Mouse (Mus musculus): ENCODE data around the gene Uhrf1bp1l. TPM values are rescaled to one million over a fixed set of nuclear protein-coding genes. Genes with fewer than 3 reads are reported as not detected.

Gene Uhrf1bp1l
- polyA plus RNA-seq, 1 experiment from 2014 or later = 32.3 TPM

DNA sequence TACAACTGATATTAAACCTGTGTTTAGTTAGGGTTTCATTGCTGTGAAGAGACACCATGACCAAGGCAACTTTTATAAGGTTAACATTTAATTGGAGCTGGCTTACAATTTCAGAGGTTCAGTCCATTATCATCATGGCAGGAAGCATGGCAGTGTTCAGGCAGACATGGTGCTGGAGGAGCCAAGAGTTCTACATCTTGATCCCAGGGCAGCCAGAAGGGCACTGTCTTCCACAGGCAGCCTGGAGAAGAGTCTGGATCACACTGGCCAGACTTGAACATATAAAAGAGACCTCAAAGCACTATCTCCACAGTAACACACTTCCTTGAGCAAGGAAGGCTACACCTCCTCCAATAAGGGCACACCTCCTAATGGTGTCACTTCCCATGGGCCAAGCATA is 24.5 kb upstream of the Uhrf1bp1l start:
- DNase-seq (ENCODE audit: low spot score) (no peak), ATAC-seq (ENCODE audit: insufficient number of reproducible peaks, low FRiP score, low TSS enrichment, low read depth) (no peak)
- no peaks in the 10 kb centered on the region for H3K4me1 ChIP-seq (ENCODE audit: control insufficient read depth, insufficient read depth, low read length)
- H3K4me2 ChIP-seq (ENCODE audit: low read depth, severe bottlenecking) = no peak overlapping the region
- no peak overlapping the region for H3K4me3 ChIP-seq (ENCODE audit: low read depth, low read length)
- H3K9me3 ChIP-seq (ENCODE audit: control insufficient read depth, low read length) = no peaks in the 10 kb centered on the region
- no peak overlapping the region for H3K9ac ChIP-seq (ENCODE audit: low read length)
- H3K36me3 ChIP-seq (ENCODE audit: control insufficient read depth, insufficient read depth, low read length) = peaks cover 4% of the 10 kb centered on the region; the same call in 1 of the 2 replicates
- no peaks in the 10 kb centered on the region for H3K27me3 ChIP-seq (ENCODE audit: control insufficient read depth, insufficient read depth, low read length)
- no peak overlapping the region for H3K27ac ChIP-seq (replicated peaks; ENCODE audit: low read depth, low read length)

DNA sequence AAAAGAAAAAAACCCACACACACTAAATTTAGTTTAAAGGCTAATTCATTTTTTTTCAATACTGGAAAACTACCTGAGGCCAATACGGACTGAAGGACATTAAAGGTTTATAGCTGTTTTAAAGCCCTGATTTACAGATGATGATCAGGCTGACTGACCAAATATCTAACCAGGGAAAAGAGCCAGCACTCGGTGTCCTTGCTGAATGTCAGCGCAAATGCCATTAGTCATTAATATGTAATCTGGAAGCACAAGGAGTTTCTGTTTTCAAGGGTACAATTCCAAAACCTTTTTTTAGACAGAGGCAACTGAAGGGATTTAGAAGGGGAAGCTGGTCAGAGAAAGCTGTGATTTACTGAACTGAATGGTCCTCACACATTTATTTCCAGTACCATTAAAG is 24.0 kb upstream of the Uhrf1bp1l start:
- no peaks in the 10 kb centered on the region for H3K4me1 ChIP-seq (ENCODE audit: control insufficient read depth, insufficient read depth, low read length)
- DNase-seq (ENCODE audit: low spot score) (no peak), ATAC-seq (ENCODE audit: insufficient number of reproducible peaks, low FRiP score, low TSS enrichment, low read depth) (no peak)
- no peak overlapping the region for H3K4me3 ChIP-seq (ENCODE audit: low read depth, low read length)
- no peaks in the 10 kb centered on the region for H3K9me3 ChIP-seq (ENCODE audit: control insufficient read depth, low read length)
- H3K36me3 ChIP-seq (ENCODE audit: control insufficient read depth, insufficient read depth, low read length) = peaks cover 4% of the 10 kb centered on the region; the same call in 1 of the 2 replicates
- 95% methylated on average over 3 of the region's 3 CpGs for WGBS
- H3K4me2 ChIP-seq (ENCODE audit: low read depth, severe bottlenecking) = no peak overlapping the region
- H3K27ac ChIP-seq (replicated peaks; ENCODE audit: low read depth, low read length) = no peak overlapping the region
- H3K27me3 ChIP-seq (ENCODE audit: control insufficient read depth, insufficient read depth, low read length) = no peaks in the 10 kb centered on the region
- H3K9ac ChIP-seq (ENCODE audit: low read length) = no peak overlapping the region

DNA sequence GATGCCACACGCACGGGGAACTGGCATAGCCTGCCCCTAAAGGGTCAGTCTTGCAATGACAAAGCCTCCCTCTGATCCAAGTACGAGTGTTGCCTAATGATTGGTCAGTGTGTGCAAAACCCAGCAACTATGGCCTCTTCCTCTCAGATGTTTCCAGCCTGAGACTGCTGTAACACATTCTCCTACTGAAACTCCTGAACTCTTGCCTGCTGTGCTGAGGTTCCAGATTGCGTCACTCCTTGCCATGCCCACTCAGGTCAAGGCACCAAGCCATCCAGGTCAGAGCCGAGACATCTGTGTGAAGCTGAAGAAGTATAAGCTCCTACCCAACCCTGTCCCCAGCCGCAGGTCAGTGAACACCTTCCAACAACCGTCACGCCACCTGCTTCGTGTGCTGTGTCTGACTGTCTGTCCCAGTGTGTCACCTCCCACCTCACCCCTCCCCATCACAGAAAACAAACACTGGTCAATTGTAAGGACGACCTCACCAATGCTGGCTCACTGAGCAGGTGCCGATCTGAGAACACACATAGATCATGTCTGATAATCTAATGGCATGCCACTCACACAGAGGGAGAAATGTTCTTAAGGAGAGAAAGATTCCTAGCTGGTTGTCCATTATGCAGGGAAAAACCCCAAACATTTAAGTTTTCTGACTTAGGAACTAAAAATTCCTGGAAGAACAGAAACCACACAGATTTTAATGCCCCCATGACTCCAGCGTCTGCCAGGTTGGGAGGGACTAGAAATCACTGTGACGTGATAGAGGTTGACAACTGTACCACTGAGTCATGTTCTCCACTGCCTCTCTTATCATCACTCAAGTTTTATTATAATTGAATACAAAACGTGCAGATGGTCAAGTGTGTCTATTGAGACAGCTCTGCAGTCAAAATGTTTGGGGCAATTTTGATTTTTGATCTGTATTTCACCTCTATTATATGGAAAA is 22.3 kb upstream of the Uhrf1bp1l start:
- Histone ChIP-seq H3K27ac (replicated peaks; ENCODE audit: low read depth, low read length) (no peak overlapping the region), H3K4me1 (ENCODE audit: control insufficient read depth, insufficient read depth, low read length) (no peaks in the 10 kb centered on the region), H3K4me3 (ENCODE audit: low read depth, low read length) (no peak overlapping the region), H3K36me3 (ENCODE audit: control insufficient read depth, insufficient read depth, low read length) (peaks cover 4% of the 10 kb centered on the region; the same call in 1 of the 2 replicates), H3K27me3 (ENCODE audit: control insufficient read depth, insufficient read depth, low read length) (no peaks in the 10 kb centered on the region), H3K9me3 (ENCODE audit: control insufficient read depth, low read length) (no peaks in the 10 kb centered on the region), H3K4me2 (ENCODE audit: low read depth, severe bottlenecking) (no peak overlapping the region), H3K9ac (ENCODE audit: low read length) (no peak overlapping the region)
- 91% methylated on average over 14 of the region's 14 CpGs for WGBS
- no peak for DNase-seq (ENCODE audit: low spot score)
- ATAC-seq (ENCODE audit: insufficient number of reproducible peaks, low FRiP score, low TSS enrichment, low read depth) = no peak

DNA sequence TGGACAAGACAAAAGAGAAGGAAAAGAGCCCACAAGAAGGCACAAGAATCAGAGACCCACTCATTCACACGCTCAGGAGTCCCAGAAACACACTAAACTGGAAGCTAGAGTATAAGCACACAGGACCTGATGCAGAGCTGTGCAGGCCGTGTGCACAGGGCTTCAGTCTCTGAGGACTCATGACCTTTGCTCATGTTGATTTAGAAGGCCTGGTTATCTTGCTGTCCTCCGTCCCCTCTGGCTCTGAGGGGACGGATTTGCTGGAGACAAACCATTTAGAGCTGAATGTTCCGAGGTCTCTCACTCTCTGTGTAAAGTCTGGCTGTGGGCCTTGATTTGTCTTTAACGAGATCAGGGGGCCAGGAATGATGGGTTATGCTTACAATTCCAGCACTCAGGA is 14.4 kb upstream of the Uhrf1bp1l start:
- Histone ChIP-seq H3K4me3 (ENCODE audit: low read depth, low read length) (no peak overlapping the region), H3K4me2 (ENCODE audit: low read depth, severe bottlenecking) (no peak overlapping the region; the same call in 1 of the 2 replicates), H3K27me3 (ENCODE audit: control insufficient read depth, insufficient read depth, low read length) (no peaks in the 10 kb centered on the region), H3K9ac (ENCODE audit: low read length) (no peak overlapping the region), H3K36me3 (ENCODE audit: control insufficient read depth, insufficient read depth, low read length) (no peaks in the 10 kb centered on the region), H3K4me1 (ENCODE audit: control insufficient read depth, insufficient read depth, low read length) (no peaks in the 10 kb centered on the region), H3K27ac (replicated peaks; ENCODE audit: low read depth, low read length) (no peak overlapping the region), H3K9me3 (ENCODE audit: control insufficient read depth, low read length) (no peaks in the 10 kb centered on the region)
- DNase-seq (ENCODE audit: low spot score) (no peak), ATAC-seq (ENCODE audit: insufficient number of reproducible peaks, low FRiP score, low TSS enrichment, low read depth) (no peak)
- 89% methylated on average over 6 of the region's 6 CpGs for WGBS

DNA sequence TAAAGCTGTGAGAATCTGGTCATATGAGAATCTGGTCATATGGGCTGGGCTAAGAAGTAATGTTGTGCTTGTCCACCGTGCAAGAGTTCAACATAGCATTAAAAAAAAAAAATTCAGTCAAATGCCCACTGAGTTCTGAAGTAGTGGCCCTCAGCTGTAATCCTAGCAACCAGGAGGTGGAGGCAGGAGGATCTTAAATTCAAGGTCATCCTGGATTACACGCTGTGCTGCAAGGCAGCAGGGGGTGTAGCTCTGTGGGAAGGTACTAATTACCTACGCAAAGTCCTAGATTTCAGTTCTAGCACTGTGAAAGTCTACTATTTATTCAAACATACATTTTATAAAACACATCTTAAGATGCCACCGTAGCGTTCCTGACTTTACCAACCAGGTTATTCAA is 13.4 kb upstream of the Uhrf1bp1l start:
- DNase-seq (ENCODE audit: low spot score) = no peak
- Histone ChIP-seq H3K27me3 (ENCODE audit: control insufficient read depth, insufficient read depth, low read length) (no peaks in the 10 kb centered on the region), H3K27ac (replicated peaks; ENCODE audit: low read depth, low read length) (no peak overlapping the region), H3K4me3 (ENCODE audit: low read depth, low read length) (peak overlapping the region; percentile 67), H3K9me3 (ENCODE audit: control insufficient read depth, low read length) (no peaks in the 10 kb centered on the region), H3K36me3 (ENCODE audit: control insufficient read depth, insufficient read depth, low read length) (no peaks in the 10 kb centered on the region), H3K4me1 (ENCODE audit: control insufficient read depth, insufficient read depth, low read length) (no peaks in the 10 kb centered on the region), H3K4me2 (ENCODE audit: low read depth, severe bottlenecking) (peak overlapping the region; percentile 67), H3K9ac (ENCODE audit: low read length) (peak overlapping the region; percentile 64)
- ATAC-seq (ENCODE audit: insufficient number of reproducible peaks, low FRiP score, low TSS enrichment, low read depth) = no peak
- 15% methylated on average over 5 of the region's 5 CpGs for WGBS

DNA sequence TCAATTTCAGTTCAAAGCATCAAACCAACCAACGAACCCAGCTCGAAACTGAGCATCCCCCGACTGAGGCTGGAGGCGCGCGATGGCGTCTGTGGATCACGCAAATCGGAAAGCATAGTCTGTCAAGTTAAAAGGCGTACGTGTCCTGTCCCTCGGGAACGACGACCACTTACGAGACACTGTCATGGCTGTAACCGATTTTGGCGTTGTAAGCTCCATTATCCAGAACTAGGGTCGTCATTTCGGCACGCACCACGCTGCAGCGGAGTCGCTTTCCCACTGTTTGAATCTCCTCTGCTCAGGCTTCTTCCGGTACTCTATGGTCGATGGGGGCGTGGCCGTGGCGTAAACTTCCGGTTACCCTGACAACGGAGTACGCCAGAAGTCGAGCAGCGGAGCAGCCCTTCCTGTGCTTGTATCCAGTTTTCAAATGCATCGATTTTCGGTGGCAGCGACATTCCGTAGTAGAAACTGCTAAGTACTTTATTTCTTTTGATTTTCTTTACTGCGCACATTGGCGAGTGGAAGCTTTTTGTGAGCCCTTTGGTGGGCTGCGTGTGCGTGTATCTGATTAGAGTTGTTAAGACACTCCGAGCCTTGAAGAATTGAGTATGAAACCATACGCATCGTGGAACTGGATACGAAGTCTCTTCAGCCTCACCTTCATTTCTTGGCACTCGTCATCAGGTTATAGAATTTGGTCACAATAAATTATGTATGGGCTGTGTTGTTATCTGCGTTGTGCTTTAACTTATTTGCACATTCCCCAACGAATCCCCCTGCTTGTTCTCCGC is 12.6 kb upstream of the Uhrf1bp1l start, which contains the start of gene Actr6:
Gene Actr6, minus strand, starts transcription at position 295 of the 794 bp plus-strand sequence.
- Histone ChIP-seq H3K9me3 (ENCODE audit: control insufficient read depth, low read length) (no peaks in the 10 kb centered on the region), H3K27ac (replicated peaks; ENCODE audit: low read depth, low read length) (no peak within 1 kb of the TSS), H3K4me3 (ENCODE audit: low read depth, low read length) (peak within 1 kb of the TSS; percentile 67), H3K27me3 (ENCODE audit: control insufficient read depth, insufficient read depth, low read length) (no peaks in the 10 kb centered on the region), H3K9ac (ENCODE audit: low read length) (peak within 1 kb of the TSS; percentile 64), H3K4me1 (ENCODE audit: control insufficient read depth, insufficient read depth, low read length) (no peaks in the 10 kb centered on the region), H3K36me3 (ENCODE audit: control insufficient read depth, insufficient read depth, low read length) (no peaks in the 10 kb centered on the region), H3K4me2 (ENCODE audit: low read depth, severe bottlenecking) (peak within 1 kb of the TSS; percentile 67)
- peak; percentile 98 for ATAC-seq (ENCODE audit: insufficient number of reproducible peaks, low FRiP score, low TSS enrichment, low read depth)
- peak; percentile 93 for DNase-seq (ENCODE audit: low spot score)
- WGBS = 1% methylated on average over 49 of the region's 49 CpGs

DNA sequence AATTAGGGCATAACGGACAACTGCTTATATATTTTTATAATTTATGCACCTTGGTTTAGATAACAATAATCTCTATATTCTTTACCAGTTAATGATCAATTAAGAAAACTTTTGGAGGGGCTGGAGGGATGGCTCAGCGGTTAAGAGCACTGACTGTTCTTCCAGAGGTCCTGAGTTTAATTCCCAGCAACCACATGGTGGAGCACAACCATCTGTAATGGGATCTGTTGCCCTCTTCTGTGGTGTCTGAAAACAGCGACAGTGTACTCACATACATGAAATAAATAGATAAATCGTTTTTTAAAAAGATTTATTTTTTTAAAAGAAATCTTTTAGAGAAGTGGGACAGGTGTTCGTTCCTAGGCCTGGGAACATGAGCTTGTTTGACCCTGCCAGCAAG is 7.7 kb upstream of the Uhrf1bp1l start:
- H3K9ac ChIP-seq (ENCODE audit: low read length) = no peak overlapping the region
- H3K4me2 ChIP-seq (ENCODE audit: low read depth, severe bottlenecking) = no peak overlapping the region
- no peaks in the 10 kb centered on the region for H3K4me1 ChIP-seq (ENCODE audit: control insufficient read depth, insufficient read depth, low read length)
- ATAC-seq (ENCODE audit: insufficient number of reproducible peaks, low FRiP score, low TSS enrichment, low read depth) = no peak
- H3K27ac ChIP-seq (replicated peaks; ENCODE audit: low read depth, low read length) = no peak overlapping the region
- no peaks in the 10 kb centered on the region for H3K36me3 ChIP-seq (ENCODE audit: control insufficient read depth, insufficient read depth, low read length)
- no peaks in the 10 kb centered on the region for H3K27me3 ChIP-seq (ENCODE audit: control insufficient read depth, insufficient read depth, low read length)
- H3K9me3 ChIP-seq (ENCODE audit: control insufficient read depth, low read length) = no peaks in the 10 kb centered on the region
- DNase-seq (ENCODE audit: low spot score) = no peak
- no peak overlapping the region for H3K4me3 ChIP-seq (ENCODE audit: low read depth, low read length)
- 45% methylated on average over 5 of the region's 5 CpGs for WGBS

DNA sequence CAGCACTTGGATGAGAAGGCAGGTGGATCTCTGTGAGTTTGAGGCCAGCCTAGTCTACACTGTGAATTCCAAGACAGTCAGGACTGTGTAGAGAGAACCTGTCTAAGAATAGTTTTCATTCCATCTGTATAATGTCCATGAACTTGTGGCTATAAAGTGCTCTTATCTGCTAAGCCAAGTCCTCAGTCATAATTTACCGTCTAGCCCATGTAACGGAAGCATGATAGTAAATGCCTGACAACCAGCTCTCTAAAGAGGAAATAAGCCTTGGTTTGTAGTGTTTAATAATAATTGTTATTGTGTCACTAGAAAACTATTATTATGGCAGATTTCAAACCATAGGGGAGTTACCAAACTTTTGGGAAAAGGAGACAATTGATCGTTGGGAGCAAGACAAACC is 6.9 kb upstream of the Uhrf1bp1l start:
- Histone ChIP-seq H3K36me3 (ENCODE audit: control insufficient read depth, insufficient read depth, low read length) (no peaks in the 10 kb centered on the region), H3K4me2 (ENCODE audit: low read depth, severe bottlenecking) (no peak overlapping the region), H3K27ac (replicated peaks; ENCODE audit: low read depth, low read length) (no peak overlapping the region), H3K9me3 (ENCODE audit: control insufficient read depth, low read length) (no peaks in the 10 kb centered on the region), H3K9ac (ENCODE audit: low read length) (no peak overlapping the region), H3K27me3 (ENCODE audit: control insufficient read depth, insufficient read depth, low read length) (no peaks in the 10 kb centered on the region), H3K4me3 (ENCODE audit: low read depth, low read length) (no peak overlapping the region), H3K4me1 (ENCODE audit: control insufficient read depth, insufficient read depth, low read length) (no peaks in the 10 kb centered on the region)
- no peak for ATAC-seq (ENCODE audit: insufficient number of reproducible peaks, low FRiP score, low TSS enrichment, low read depth)
- 90% methylated on average over 3 of the region's 3 CpGs for WGBS
- DNase-seq (ENCODE audit: low spot score) = no peak

All from limb, embryonic 11.5 days (tissue).